Mouse (Mus musculus): Measurements from ENCODE around the gene Mrpl34. TPM values are rescaled to one million over a fixed set of nuclear protein-coding genes. Genes with fewer than 3 reads are reported as not detected.

Mrpl34 gene
- polyA plus RNA-seq, 1 experiment from 2014 or later, result 119 TPM

DNA sequence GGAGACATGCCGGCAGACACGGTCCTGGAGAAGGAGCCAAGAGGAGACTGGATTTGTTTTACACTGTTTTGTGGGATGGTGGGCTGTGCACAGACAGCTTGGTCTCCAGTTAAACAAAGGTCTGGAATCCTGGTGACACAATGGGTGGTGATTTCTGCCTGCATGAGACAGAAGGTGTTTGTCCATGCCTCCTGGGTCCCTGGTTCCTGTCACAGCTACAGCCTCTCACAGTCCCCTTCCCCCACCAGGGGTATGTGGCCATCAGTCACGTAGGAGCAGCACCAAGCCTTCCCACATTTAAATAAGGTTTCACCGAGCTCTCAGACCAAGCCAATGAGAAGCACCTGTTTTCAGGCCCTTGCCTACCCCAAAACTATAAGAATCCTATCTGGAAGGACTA lies 13.4 kb upstream of the Mrpl34 start:
- no peak for DNase-seq
- no peaks in the 10 kb centered on the region for H3K36me3 ChIP-seq (replicated peaks; ENCODE audit: insufficient read depth, low read length)
- WGBS (ENCODE audit: insufficient replicate concordance), result 65% methylated on average over 4 of the region's 4 CpGs
- no peaks in the 10 kb centered on the region for H3K4me1 ChIP-seq (ENCODE audit: insufficient read depth)
- H3K27me3 ChIP-seq (ENCODE audit: insufficient read depth, low read length), result 0 out of 2 replicates have a peak, but pooled peaks cover 2% of the 10 kb centered on the region
- ATAC-seq, result no peak
- H3K27ac ChIP-seq (ENCODE audit: low read depth), result no peak overlapping the region
- no peak overlapping the region for H3K4me3 ChIP-seq (ENCODE audit: low read depth, low read length)
- H3K4me2 ChIP-seq (ENCODE audit: low read depth, low read length), result no peak overlapping the region
- no peak overlapping the region for H3K9ac ChIP-seq (replicated peaks)
- H3K9me3 ChIP-seq (ENCODE audit: low read length), result no peaks in the 10 kb centered on the region
- no peak for TF ChIP-seq EP300 (IDR thresholded peaks at IDR 0.05; ENCODE audit: low read depth)
- TF ChIP-seq CTCF (IDR thresholded peaks at IDR 0.05; ENCODE audit: low read depth), result no peak

DNA sequence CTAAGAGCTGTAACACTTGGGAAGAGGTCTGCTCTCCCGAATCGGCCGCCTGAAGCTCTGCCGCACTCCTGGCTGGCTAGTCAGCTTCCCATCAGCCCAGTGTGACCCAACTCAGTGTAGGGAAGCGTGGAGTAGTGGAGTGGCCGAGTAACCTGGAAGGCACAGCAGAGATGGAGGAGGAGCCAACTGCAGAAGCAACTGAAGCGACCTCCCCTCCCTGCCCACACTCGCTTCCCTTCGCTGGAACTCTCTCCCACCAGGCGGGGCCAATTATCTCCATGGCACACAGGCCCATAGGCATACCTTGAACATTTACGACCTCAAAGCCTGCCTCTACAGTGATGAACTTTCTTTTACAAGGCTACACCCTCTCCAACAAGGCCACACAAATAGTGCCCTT lies 13.0 kb upstream of the Mrpl34 start:
- Histone ChIP-seq H3K27ac (ENCODE audit: low read depth) (no peak overlapping the region), H3K4me2 (ENCODE audit: low read depth, low read length) (no peak overlapping the region), H3K4me1 (ENCODE audit: insufficient read depth) (no peaks in the 10 kb centered on the region), H3K27me3 (ENCODE audit: insufficient read depth, low read length) (0 out of 2 replicates have a peak, but pooled peaks cover 2% of the 10 kb centered on the region), H3K36me3 (replicated peaks; ENCODE audit: insufficient read depth, low read length) (no peaks in the 10 kb centered on the region), H3K9me3 (ENCODE audit: low read length) (no peaks in the 10 kb centered on the region), H3K9ac (replicated peaks) (no peak overlapping the region), H3K4me3 (ENCODE audit: low read depth, low read length) (no peak overlapping the region)
- TF ChIP-seq CTCF (IDR thresholded peaks at IDR 0.05; ENCODE audit: low read depth) (no peak), EP300 (IDR thresholded peaks at IDR 0.05; ENCODE audit: low read depth) (no peak)
- DNase-seq (no peak), ATAC-seq (no peak)
- WGBS (ENCODE audit: insufficient replicate concordance), result 52% methylated on average over 11 of the region's 11 CpGs

DNA sequence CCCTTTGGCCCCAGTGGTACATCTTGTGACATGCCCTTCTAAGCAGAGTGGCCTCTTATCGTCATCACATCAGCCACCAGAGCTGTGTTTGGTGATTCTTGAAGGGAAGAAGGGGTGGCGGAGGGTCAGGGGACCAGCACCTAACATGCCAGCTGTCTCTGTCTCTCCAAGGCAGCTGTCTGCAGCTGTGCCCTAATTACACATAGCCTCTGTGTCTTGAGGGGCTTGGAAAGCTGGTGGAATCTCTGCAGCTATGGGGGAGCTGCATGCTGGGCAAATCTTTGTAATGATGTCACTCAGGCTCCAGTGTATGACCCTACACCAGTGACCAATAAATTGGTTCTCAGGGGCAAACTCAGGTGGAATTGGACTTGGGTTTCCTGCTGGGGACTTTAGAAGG lies 12.1 kb upstream of the Mrpl34 start:
- ATAC-seq, result no peak
- Histone ChIP-seq H3K9me3 (ENCODE audit: low read length) (no peaks in the 10 kb centered on the region), H3K4me2 (ENCODE audit: low read depth, low read length) (no peak overlapping the region), H3K27me3 (ENCODE audit: insufficient read depth, low read length) (0 out of 2 replicates have a peak, but pooled peaks cover 2% of the 10 kb centered on the region), H3K4me1 (ENCODE audit: insufficient read depth) (no peaks in the 10 kb centered on the region), H3K27ac (ENCODE audit: low read depth) (no peak overlapping the region), H3K4me3 (ENCODE audit: low read depth, low read length) (no peak overlapping the region), H3K36me3 (replicated peaks; ENCODE audit: insufficient read depth, low read length) (no peaks in the 10 kb centered on the region), H3K9ac (replicated peaks) (no peak overlapping the region)
- no peak for DNase-seq
- WGBS (ENCODE audit: insufficient replicate concordance), result 65% methylated on average over 2 of the region's 2 CpGs
- no peak for TF ChIP-seq EP300 (IDR thresholded peaks at IDR 0.05; ENCODE audit: low read depth)
- no peak for TF ChIP-seq CTCF (IDR thresholded peaks at IDR 0.05; ENCODE audit: low read depth)

DNA sequence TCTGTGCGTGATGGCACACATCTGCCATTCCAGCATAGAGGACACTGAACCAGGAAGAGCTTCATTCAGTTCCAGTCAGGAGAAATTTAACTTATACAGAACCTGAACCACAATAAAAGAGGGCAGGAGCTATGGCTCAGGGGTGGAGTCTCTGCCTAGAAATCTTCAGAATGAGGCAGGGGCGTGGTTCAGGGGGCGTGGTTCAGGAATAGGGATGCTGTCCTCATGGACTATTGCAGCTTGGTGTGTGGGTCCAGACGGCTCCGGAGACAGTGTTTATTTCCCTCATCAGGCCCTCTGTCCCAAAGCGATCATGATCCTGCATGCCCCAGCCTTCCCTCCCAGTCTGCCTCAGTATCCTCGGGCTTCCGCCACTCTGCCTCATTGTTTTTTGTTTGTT lies 10.1 kb upstream of the Mrpl34 start:
- H3K9ac ChIP-seq (replicated peaks), result no peak overlapping the region
- DNase-seq (peak; percentile 9), ATAC-seq (no peak)
- H3K36me3 ChIP-seq (replicated peaks; ENCODE audit: insufficient read depth, low read length), result no peaks in the 10 kb centered on the region
- H3K9me3 ChIP-seq (ENCODE audit: low read length), result no peaks in the 10 kb centered on the region
- no peak overlapping the region for H3K4me3 ChIP-seq (ENCODE audit: low read depth, low read length)
- 0 out of 2 replicates have a peak, but pooled peaks cover 2% of the 10 kb centered on the region for H3K27me3 ChIP-seq (ENCODE audit: insufficient read depth, low read length)
- H3K4me2 ChIP-seq (ENCODE audit: low read depth, low read length), result no peak overlapping the region
- TF ChIP-seq CTCF (IDR thresholded peaks at IDR 0.05; ENCODE audit: low read depth), result no peak
- TF ChIP-seq EP300 (IDR thresholded peaks at IDR 0.05; ENCODE audit: low read depth), result no peak
- H3K4me1 ChIP-seq (ENCODE audit: insufficient read depth), result no peaks in the 10 kb centered on the region
- 68% methylated on average over 8 of the region's 8 CpGs for WGBS (ENCODE audit: insufficient replicate concordance)
- H3K27ac ChIP-seq (ENCODE audit: low read depth), result no peak overlapping the region

- H3K4me3 ChIP-seq (ENCODE audit: low read depth, low read length), result no peak overlapping the region
- no peaks in the 10 kb centered on the region for H3K9me3 ChIP-seq (ENCODE audit: low read length)
- no peak overlapping the region for H3K27ac ChIP-seq (ENCODE audit: low read depth)
- peak; percentile 50 for DNase-seq
- 0 out of 2 replicates have a peak, but pooled peaks cover 2% of the 10 kb centered on the region for H3K27me3 ChIP-seq (ENCODE audit: insufficient read depth, low read length)
- H3K36me3 ChIP-seq (replicated peaks; ENCODE audit: insufficient read depth, low read length), result no peaks in the 10 kb centered on the region
- WGBS (ENCODE audit: insufficient replicate concordance), result 57% methylated on average over 22 of the region's 22 CpGs
- H3K9ac ChIP-seq (replicated peaks), result no peak overlapping the region
- ATAC-seq, result no peak
- no peak overlapping the region for H3K4me2 ChIP-seq (ENCODE audit: low read depth, low read length)
- no peak for TF ChIP-seq CTCF (IDR thresholded peaks at IDR 0.05; ENCODE audit: low read depth)
- TF ChIP-seq EP300 (IDR thresholded peaks at IDR 0.05; ENCODE audit: low read depth), result no peak
- H3K4me1 ChIP-seq (ENCODE audit: insufficient read depth), result no peaks in the 10 kb centered on the region
Observed at GRCm38 (mm10) chr8:71456906-71457305, 7.9 kb upstream of the Mrpl34 start.

DNA sequence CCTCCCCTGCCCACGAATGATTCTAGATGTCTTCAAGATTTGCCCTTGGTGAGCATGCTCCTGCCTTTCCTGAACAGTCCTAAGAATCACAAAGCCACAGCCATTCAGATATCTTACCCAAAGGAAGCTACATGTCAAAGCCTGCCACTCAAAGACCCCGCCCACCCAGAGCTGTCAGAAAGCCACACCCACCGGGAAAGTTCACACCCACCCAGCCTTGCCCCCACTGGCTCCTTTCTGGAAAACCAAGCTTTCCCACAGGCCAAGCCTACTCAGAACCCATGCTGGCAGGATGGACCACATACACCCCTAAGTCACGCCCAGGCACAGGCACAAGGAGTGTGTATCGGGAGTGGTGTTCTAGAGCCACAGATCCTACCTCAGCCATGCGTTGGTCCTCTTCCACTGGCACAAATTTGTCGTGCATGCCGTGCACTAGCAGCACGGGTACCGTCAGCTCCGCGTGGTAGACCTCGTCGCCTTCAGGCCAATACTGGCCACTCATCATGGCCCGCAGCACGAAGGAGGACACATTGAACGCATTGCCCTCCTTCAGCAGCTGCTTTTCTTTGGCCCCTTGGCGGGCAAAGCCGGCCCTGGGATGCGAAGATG lies 7.0 kb upstream of the Mrpl34 start:
- Histone ChIP-seq H3K27ac (ENCODE audit: low read depth) (no peak overlapping the region), H3K4me1 (ENCODE audit: insufficient read depth) (peaks cover 4% of the 10 kb centered on the region), H3K36me3 (replicated peaks; ENCODE audit: insufficient read depth, low read length) (no peaks in the 10 kb centered on the region), H3K9ac (replicated peaks) (no peak overlapping the region), H3K4me2 (ENCODE audit: low read depth, low read length) (no peak overlapping the region), H3K4me3 (ENCODE audit: low read depth, low read length) (no peak overlapping the region), H3K27me3 (ENCODE audit: insufficient read depth, low read length) (0 out of 2 replicates have a peak, but pooled peaks cover 2% of the 10 kb centered on the region), H3K9me3 (ENCODE audit: low read length) (no peaks in the 10 kb centered on the region)
- 80% methylated on average over 20 of the region's 20 CpGs for WGBS (ENCODE audit: insufficient replicate concordance)
- DNase-seq, result no peak
- no peak for TF ChIP-seq CTCF (IDR thresholded peaks at IDR 0.05; ENCODE audit: low read depth)
- TF ChIP-seq EP300 (IDR thresholded peaks at IDR 0.05; ENCODE audit: low read depth), result no peak
- ATAC-seq, result no peak

Data from liver, postnatal 0 days (tissue).